Mouse (Mus musculus) brain, embryonic 14.5 days (tissue): ENCODE data around the gene Islr2.

ENCODE experiments used
- CTCF ChIP-seq: fragments of 200-500 bp; IDR thresholded peaks from 2 replicates; pipeline ENCODE4 v1.5.1; 2012; ENCODE audit warnings: inconsistent platforms, mild to moderate bottlenecking, moderate library complexity, borderline replicate concordance; ENCODE audit not compliant: insufficient read depth, insufficient read length; ENCODE audit errors: extremely low read depth
- POLR2A ChIP-seq: fragments of 200-500 bp; IDR thresholded peaks from 2 replicates; pipeline ENCODE4 v1.6.1; 2012; ENCODE audit warnings: mild to moderate bottlenecking, inconsistent platforms, borderline replicate concordance; ENCODE audit not compliant: poor library complexity, insufficient read depth, insufficient read length, severe bottlenecking; ENCODE audit errors: extremely low read depth

DNA sequence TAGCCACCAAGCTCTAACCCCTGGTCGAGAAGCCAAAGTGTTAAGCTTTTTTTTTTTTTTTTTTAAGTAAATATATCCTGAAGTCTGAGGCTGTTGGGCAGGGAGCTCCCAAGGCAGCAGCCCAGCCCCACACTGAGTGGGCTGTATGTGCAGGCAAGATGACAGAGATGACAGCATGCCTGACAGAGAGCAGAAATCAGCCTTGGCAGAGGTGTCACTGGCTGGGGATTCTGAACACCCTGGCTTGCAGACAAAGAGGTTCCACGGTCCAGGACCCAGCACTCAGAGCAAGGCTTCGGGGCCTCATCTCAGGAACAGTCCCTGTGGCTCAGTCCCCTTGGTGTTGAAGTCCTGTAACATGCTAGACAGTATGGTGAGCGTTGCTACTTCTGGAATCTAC, 44.3 kb downstream of the Islr2 start:
- no peak for TF ChIP-seq POLR2A
- TF ChIP-seq CTCF: no peak
